Mouse (Mus musculus) adrenal gland, adult 8-10 months (tissue): ENCODE results near the gene Phactr1. TPM values are rescaled to one million over a fixed set of nuclear protein-coding genes. Genes with fewer than 3 reads are reported as not detected.

Experiments
- DNase-seq: peaks from one replicate; pipeline ENCODE4 v3.0.0; 2022
- total RNA-seq, 4 experiments: library from RNA; stranded (reverse); gene quantifications; 2 replicates each; pipeline ENCODE4 v1.2.4; 2022

Phactr1 gene
- total RNA-seq, 4 experiments from 2014 or later: 7.6 to 17.8 (median 12.5) TPM

DNA sequence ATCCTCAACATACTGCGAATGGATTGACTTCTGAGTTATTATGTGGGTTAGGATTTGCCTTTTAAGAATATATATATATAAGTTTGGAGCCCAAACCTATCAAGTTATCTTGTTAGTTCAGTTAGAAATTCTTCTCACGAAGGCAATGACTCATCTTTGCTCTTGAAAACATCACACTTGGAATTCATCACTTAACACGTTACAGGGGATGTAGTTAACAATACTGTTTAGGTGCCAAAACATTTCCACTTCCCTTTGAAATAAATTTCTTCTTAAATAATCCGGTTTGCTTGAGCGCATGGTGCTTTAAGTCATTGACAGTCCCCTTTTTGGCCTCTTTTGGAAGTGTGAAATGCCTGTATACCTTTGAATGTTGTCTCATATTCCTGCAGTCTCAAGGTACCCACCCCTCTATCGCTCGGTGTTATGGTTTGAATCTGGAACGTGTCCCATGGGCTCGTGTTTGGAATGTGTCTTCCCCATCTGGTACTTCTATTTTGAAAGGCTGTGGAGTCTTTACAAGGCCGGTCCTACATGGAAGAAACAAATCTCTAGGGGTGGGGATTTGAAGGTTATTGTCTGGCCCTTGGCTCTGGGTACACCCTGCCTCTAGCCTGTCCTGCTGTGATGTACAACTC, 80.6 kb downstream of the Phactr1 start:
- no peak for DNase-seq

DNA sequence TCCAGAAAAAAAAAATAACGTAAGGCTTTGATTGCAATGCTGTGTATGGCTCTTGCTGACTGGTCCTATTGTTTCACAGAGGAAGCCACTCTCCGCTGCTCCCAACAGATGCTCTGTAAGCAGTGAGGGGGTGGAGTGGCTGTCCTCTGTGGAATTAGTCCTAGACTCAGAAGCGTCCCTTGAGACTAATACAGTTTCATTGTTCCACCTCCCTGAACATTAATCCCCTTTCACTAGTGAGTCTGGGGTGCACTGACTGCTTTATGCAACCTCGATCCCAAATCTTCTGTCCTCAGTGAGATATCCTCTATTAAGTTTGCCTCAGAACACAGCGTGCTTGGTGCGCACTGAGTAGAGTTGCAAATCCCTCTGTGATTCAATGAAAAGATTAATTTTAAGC, 91.9 kb downstream of the Phactr1 start:
- no peak for DNase-seq

DNA sequence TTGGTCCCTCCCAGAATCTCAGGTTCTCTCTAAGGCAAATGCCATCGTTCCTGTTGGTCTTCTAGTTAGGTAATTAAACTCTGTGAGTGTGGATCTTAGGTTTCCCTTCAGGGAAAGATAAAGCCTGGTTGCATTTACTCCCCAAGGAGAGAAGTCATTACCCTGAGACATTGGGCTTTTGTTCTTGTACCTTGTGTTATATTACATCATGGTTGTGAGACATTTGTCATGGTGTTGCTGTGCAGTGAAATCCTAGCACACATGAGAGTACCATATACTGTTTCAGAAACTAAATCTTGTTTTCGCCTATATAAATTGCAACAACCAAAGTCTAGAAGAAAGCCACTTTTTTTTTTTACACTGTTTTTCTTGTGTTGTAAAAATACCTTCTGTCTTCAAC, 93.6 kb downstream of the Phactr1 start:
- DNase-seq: no peak

DNA sequence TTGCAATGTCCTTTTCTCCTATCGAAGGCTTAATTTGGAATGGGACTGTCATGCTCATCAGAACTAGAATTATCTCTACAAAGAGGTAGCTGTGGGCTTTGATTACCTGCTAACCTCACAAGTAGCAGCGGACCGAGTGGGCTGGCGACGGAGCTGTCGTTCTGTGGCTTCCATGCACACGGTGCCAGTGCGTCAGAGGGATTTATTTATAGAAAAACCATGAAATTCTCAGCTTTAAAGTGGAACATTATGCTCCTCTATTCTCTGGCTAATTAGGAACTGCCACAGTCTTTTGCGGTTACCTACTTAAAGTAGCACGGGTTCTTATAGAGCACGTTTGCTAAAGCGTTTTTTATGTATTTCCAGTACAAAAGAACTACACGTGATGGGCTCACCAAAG, 101.7 kb downstream of the Phactr1 start:
- no peak for DNase-seq

DNA sequence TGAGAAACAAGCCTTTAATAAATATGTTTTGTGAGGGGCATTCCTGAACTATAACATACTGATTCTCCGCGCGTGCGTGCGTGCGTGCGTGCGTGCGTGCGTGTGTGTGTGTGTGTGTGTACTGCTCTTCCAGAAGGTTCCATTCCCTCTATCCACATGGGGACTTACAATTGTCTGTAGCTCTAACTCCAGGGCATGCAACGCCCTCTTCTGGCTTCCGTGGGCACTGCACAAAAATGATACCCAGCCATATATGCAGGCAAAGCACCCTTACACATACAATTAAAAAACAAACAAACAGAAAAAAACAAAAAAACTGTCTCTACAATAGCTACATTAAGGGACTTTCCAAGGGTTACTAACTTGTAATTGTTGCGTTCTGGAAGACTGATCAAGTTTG, 108.8 kb downstream of the Phactr1 start:
- DNase-seq: no peak

DNA sequence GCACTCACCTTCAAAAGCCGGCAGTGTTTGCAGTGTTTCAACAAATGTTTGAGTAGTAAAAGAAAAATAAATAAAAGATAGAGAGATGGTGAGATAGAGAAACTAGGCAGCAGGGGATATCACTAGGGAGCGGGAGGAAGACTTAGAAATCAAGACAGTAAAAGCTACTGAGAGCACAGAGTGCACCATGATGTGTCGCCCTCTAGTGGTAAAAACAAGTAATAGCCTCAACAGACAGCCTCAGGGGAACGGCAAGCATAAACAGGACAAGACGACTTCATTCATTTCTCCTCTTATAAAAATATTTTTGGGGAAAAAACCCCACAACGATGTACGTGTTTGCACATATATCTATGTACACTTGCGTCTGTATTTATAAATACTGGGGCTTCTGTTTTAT, 111.9 kb downstream of the Phactr1 start:
- DNase-seq: no peak

DNA sequence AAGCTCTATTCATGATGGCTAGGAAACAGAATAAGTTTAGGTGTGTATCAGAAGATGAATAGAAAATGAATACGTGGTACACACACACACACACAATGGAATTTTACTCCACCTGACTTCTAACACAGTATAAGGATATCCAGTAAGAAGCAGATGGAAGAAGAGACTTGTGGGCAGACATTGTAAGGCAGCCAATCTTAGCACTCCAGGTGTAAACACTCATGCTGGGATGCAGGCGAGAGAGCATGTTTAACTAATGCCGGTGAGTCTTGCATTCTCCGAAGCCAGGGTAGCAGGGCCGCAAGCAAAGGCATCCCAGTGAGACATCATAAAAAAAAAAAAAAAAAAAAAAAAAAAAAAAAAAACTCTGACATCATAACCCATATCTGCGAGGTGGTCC, 120.1 kb downstream of the Phactr1 start:
- DNase-seq: no peak

DNA sequence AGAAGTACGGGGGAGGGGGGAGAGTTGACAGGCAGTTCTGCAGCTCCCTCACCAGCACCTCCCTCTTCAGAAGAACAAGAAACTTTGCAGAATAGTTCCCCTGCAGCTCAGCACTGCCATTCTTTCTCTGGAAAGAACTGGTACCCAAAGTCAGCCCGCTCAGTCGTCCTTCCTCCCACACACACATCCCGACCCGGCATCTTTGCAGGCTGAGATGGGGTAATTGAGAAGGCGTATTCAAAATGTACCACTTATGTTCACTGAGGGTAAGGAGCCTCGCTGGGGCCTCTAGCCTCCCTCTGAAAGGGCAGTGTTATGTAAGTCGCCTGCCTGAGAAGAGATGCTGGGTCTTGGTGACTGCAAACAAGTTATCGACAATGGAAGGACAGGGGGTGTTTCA, 123.9 kb downstream of the Phactr1 start:
- no peak for DNase-seq

DNA sequence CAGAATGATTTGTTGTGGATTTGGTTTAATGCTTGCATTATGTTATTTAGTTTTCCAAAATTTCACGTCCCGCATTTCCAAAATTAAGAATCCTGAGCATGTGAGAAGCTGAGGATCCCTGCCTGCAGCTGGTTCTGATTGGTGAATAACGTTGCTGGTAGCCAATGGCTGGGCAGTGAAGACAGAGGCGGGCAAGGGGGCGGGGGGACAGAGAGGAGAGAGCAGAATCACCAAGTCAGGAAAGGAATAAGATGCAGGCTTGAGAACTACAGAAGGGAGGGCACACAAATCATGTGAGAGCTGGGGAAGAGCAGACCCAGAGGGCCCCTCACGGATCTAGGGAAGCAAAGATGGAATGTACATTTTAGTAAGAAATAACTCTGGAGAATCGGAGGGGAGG, 132.3 kb downstream of the Phactr1 start:
- no peak for DNase-seq

DNA sequence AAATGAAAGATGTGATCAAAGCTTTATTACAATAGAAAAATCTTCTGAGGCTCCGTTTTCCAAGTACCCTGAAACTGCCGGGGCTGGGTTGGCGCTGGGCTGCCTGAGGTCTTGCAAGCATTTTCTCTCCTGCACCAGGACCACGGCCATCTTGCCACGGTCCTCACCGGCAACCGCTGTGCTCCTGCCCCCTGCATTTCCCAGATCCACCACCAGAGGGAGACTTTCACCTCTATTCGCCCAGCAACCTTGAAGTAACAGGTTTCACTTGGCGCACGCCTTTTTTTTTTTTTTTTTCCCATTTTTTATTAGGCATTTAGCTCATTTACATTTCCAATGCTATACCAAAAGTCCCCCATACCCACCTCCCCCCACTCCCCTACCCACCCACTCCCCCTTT, 138.0 kb downstream of the Phactr1 start:
- DNase-seq: peak; percentile 20

DNA sequence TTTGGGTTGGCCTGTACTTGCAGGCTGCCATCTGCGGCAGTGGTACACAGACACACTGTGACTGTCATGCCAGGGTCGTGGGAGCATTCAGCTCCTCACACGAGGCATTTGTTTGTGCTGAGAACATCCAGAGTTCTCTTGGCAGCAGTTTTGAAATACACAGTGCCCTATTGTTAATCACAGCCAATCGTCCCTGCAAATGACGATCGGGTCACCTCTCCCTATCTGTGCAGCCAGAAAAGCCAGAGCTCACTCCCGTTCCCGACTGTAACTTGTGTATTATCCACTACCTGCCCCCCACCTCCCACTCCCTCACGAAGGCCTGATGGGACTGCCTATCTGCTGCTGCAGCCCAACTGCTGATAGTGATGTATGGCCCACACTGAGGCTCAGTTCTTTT, 140.1 kb downstream of the Phactr1 start:
- DNase-seq: no peak

DNA sequence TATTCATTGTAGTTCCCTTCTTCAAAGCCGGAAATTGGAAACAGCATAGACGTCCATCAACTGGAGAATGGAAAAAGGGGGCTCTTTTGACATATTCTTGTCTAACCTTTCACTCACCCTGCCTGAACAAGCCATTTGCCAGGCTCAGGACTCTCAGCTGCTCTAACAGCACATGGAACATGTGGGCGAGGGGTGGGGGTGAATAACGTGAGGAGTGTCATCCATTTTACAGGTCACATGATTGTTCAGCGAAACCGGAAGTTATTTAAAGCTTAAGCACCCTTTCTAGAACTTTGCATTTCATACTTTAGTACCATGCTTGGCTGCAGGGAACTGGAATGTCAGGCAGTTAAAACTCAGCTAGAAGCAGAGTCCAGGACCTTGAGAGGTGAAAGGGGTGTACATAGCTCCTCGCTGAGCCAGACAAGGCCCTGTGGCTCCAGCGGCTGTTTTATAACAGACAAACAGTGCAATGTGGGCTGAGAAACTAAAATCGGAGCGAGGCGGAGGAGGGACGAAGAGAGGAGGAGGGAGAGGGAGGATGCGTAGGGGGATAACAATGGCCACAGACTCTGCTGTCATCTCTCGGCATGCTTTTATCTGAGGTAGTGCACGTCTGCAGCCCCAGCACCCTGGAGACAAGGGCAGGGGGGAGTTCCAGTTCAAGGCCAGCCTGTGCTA, 141.1 kb downstream of the Phactr1 start:
- DNase-seq: no peak

DNA sequence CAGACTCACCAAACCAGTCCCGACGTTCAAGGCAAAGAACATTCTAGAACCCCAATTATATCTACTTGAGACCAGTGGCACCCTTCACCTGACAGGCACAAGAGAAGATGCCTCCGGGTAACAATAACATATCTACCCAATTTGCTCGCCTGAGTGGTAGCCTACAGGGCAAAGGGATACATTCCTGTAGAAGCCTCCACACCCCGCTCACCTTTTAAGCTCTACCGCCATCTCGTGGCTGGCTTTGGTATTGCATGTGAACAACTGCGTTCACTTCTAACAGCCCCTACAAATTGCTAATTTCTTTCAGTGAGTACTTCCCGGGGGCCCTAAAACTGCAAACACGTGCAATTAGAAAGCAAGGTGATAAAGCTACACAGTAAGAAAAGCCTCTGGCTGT, 142.1 kb downstream of the Phactr1 start:
- DNase-seq: peak; percentile 39

DNA sequence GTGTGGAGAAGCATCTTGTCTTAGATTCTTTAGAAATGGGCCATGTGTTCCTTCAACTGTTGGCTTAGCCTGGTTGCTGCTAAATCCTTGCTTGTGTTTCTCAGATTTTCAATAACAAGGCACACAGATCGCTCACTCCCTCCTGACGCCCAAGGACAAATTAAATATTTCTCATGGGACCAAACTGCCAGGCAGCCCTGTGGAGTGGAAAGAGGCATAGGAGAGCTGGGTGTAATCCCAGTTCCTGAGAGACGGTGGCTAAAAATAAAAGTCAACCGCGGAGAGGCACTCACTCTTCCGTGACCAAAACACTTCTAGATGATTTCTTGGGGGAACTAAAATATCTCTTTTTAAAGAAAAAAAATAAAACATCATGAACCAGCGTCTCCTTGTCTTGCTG, 143.5 kb downstream of the Phactr1 start:
- no peak for DNase-seq

DNA sequence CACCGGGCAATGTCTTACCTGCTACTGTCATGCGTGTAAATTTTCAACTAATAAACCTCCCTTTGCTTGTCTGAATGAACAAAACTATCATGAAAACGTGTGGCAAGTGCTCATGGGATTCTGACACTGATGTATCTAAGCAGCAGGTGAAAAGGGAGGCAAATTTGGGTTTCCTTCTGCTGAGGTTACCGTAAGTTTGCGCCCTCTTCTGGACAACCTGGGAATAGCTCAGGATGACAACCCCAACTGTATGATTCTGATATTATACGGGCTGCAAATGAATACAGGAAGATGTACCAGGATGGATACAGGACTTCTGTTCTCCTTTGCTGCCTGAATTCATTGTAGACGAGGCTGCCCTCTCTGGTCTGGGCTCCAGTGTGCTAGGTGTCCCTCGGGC, 146.2 kb downstream of the Phactr1 start:
- DNase-seq: no peak

DNA sequence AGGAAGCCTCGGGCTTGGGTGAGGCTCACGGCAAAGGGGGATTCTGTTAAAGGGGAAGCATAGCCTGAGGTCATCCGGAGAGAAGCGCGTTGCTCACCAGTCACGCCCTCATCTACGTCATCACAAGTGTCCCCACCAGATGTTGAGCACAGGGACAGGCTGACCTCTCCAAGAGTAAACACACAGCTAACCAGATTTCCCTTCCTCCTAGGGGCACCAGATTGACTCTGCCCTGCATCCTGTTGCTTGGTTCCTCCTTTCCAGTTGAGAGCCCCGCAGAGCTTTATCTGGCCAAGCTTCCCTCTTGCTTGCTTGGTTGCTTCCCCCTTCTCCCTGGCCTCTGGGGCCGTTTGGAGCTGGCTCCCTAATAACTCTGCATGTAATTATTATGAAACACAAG, 148.6 kb downstream of the Phactr1 start:
- peak; percentile 6 for DNase-seq

DNA sequence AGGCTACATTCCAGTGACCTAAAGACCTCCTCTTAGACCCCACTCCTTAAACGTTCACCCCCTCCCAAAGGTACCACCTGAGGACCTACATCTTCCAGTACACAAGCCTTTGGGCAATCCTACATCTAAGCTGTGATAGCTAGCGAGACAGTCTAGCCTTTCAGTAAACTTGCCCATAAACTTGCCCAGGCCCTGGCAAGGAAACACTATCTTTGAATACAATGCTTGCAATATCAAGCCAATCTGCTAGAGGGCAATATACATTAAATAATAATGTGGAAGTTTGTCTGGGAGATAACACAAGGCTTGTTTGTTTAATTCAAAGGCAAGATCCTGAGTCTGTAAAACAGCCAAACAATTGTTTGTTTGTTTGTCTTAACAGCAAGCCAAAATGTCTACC, 155.0 kb downstream of the Phactr1 start:
- DNase-seq: no peak

DNA sequence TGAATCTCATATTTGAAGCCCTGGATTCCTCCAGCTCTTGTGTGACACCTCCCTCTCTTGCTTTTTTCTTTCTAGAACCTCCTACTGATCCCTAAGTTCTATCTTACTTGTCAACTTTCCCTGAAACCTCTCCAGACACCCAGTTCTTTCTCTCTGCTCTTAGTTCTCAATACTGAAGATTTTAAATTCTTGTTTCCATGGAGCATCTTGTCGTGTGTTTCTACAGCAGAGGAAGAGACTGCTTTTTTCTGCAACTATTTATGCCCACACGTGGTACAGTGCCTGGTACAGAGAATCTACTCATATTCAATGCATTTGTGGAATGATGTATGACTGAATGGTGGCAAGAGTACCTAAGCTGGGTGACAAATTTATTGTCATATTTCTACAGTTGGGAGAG, 158.9 kb downstream of the Phactr1 start:
- no peak for DNase-seq

DNA sequence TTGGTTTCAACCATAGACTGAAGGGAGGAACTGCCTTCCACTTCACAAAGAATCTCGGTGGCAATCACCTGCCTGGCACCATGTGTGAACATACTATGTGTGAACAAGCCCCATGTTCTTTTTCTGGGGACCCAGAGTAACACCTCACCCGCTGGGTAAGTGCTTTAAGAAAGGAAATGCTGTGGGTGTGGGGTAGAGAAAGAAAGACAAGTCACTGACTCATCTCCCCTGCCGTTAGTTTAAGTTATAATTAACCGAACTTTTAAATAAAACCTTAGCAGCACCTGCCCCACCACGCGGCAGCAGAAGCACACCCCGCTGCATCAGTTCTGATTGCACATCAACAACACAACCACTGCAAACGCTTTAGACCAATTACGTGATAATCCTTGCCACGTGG, 171.7 kb downstream of the Phactr1 start:
- DNase-seq: no peak

DNA sequence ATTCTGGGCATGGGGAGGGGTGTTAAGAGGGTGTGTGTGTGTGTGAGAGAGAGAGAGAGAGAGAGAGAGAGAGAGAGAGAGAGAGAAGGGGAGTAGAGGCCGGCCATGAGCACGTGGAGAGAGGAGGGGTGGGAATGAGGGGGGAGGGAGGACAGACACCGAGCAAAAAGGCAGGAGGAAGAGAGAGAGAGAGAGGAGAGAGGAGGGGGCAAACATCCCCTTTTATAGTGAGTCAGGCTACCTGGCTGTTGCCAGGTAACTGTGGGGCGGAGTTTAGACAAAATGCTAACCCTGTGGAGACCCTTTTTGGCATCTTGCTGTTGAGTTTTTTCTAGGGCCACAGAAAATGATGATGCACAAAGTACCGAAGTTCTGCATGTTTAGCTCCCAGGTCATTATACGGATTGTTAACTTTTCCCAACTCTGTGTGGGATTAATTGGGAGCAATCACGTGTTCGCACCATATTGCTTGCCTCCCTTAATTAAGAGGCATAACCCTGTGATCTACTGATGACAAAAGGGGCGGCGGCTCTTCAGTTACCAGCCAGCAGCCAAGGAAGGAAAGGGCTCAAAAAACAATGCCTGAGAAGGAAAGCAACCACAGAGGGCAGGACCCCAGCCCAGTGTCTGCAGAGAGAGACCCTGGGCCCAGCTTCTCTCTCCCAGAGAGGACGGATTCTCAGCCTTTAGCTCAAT, 173.6 kb downstream of the Phactr1 start:
- DNase-seq: no peak

DNA sequence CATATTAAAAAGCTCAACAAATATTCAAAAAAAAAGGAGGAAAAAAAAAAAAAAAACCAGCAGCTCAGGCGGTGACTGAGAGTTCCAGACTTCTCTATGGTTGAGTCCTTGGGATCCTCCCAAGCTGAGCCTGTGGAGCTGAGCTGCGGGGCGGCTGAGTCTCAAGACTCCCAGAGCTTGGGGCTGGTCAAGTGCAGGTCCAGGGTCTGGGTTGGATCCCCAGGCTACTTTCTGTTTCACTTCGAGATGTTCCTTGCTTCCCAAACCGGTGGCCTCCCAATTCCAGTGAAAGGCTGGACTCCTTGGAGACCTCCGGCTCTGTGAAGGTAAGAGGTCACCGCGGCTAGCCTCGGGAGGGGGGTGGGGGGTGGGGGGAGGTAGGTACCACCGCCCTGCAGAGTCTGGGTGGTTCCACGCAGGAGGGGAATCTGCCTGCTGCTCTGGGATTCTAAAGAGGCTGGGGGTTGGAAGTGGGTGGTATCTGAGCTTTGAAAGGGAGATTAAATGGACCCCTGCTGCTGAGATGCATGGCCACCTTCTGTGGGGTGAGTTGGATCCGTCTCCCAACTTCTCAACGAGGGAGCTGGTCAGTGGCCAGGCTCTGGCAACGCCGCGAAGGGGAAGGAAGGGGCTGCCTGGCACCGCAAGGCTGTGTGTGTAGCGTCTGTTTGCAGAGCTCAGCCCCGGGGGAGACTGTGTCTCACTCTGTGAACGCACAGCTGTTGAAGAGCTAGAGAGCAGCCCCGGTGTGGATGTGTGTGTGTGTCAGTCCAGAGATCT, 185.9 kb downstream of the Phactr1 start:
- DNase-seq: peak; percentile 25

DNA sequence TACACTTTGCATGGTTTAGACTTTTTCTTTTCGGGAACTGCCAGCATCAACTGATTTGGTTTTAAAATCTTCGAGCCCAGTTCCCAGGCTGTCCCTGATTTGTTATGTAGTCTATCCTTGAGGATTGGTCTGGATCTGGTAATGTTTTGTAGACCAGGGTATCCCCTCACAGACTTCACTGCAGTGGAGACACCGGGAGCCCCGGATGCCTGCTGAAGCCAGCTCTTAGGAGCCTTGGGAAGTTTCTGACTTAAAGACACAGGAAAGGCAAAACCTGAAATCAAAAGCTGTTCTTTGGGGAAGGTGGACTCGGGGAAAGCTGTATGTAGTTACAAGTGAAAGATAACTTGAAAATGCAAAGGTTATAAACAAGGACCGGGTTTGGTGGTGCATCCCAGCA, 186.6 kb downstream of the Phactr1 start:
- no peak for DNase-seq

DNA sequence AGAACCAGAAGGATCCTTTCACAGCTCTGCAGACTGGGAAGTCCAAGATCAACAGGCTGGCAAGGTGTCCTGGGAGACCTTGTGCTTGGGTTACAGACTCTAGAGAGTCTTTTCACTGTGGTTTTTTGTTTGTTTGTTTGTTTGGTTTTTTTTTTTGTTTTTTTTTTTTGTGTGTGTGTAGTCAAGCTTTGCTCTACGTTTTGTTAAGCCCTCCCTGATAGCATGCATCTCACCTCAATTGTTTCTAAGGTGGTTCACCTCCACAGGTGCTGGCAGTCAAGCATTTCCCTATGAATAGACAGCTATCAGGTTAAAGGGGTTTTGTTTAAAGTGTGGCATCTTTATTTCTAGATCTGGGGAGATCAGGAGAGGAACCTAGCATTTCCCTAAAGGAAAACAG, 191.7 kb downstream of the Phactr1 start:
- no peak for DNase-seq
